Mouse (Mus musculus) G1E (cell line): ENCODE data around the gene Nsun3.

Source experiments
- CTCF ChIP-seq: IDR thresholded peaks from 2 replicates; pipeline ENCODE4 v1.5.1; 2012; ENCODE audit warnings: low read depth, low read length, inconsistent platforms, mixed read lengths
- GATA1 ChIP-seq: IDR thresholded peaks from 2 replicates; pipeline ENCODE4 v1.6.1; 2012; ENCODE audit warnings: borderline replicate concordance, low read length, inconsistent platforms, mixed read lengths
- TAL1 ChIP-seq: conservative IDR thresholded peaks from 2 replicates; pipeline ENCODE4 v1.6.1; 2012; ENCODE audit warnings: low read depth, low read length, inconsistent platforms, mixed read lengths

DNA sequence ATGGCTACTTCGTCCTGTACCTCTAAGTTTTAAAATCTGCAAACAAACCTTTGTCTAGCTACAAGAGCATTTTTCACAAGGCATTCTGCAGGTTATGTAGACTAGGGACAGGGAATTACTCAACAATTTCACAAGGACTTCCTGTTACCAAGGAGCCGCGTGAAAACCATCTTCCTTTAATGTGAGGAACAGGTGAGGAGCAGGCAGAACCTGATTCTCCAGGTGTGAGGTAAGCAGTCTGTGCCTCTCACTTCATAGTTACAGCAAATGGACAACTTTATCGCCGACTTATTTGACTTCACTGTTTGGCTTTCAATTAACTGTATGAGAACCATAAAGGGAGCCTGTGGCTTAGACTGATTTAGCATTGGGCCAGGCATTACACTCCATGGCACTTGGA, 27.9 kb upstream of the Nsun3 start, which contains the start of gene Stx19:
- no peak for TF ChIP-seq CTCF
- TF ChIP-seq GATA1, result no peak
- TF ChIP-seq TAL1, result no peak
